Mouse (Mus musculus): ENCODE measurements around the gene Slc38a2.

DNA sequence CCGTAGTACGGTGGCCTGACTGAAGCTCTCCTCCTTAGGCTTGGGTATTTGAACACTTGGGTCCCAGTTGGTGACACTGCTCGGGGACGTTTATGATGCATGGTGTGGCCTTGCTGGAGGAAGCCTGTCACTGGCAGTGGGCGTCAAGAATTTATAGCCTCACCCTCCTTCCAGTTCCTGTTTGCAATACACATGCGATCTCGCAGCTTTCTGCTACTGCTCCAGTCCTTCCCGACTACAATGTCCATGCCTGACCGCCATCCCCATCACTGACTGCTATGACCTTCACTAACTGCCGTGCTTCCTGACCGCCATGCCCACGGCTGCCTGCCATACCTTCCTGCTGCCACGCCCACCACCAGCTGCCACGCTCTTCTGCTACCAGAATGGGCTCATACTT, 44.0 kb downstream of the Slc38a2 start:
- TF ChIP-seq CTCF (IDR thresholded peaks at IDR 0.05; ENCODE audit: low read depth, low read length), result no peak
- no peak for TF ChIP-seq EP300 (IDR thresholded peaks at IDR 0.05; ENCODE audit: insufficient read depth, low read depth, low read length)
